Mouse (Mus musculus) MEL (cell line): ENCODE measurements around the gene Eif2ak4.

ENCODE experiments used
- CTCF ChIP-seq, 3 experiments: IDR thresholded peaks in 2 of 3; conservative IDR thresholded peaks in 1 of 3; 2 replicates each; pipeline ENCODE4 v1.5.1; 2011 to 2012; ENCODE audit warnings: low read length in 3 of 3, low read depth in 2 of 3, mild to moderate bottlenecking in 2 of 3, improper control_type of control experiment in 1 of 3, inconsistent platforms in 1 of 3, mixed read lengths in 1 of 3, moderate library complexity in 1 of 3; ENCODE audit not compliant: control insufficient read depth in 1 of 3, insufficient read depth in 1 of 3, poor library complexity in 1 of 3, severe bottlenecking in 1 of 3
- E2F4 ChIP-seq: IDR thresholded peaks from 2 replicates; pipeline ENCODE4 v1.6.1; 2011; ENCODE audit warnings: low read depth, low read length, improper control_type of control experiment, borderline replicate concordance
- GATA1 ChIP-seq: IDR thresholded peaks from 2 replicates; pipeline ENCODE4 v1.6.1; 2011; ENCODE audit warnings: low read depth, low read length, improper control_type of control experiment
- POLR2A ChIP-seq, 2 experiments: IDR thresholded peaks; 2 replicates each; pipeline ENCODE4 v1.6.1; 2011 to 2012; ENCODE audit warnings: low read length in 2 of 2, mild to moderate bottlenecking in 2 of 2, control low read depth in 1 of 2, improper control_type of control experiment in 1 of 2, low read depth in 1 of 2, moderate library complexity in 1 of 2; ENCODE audit not compliant: control insufficient read depth in 1 of 2, insufficient read depth in 1 of 2, poor library complexity in 1 of 2
- POLR2AphosphoS2 ChIP-seq: IDR thresholded peaks from 2 replicates; pipeline ENCODE4 v1.6.1; 2011; ENCODE audit warnings: low read length, improper control_type of control experiment
- POLR2AphosphoS5 ChIP-seq: IDR thresholded peaks from 2 replicates; pipeline ENCODE4 v1.6.1; 2012; ENCODE audit warnings: low read depth, borderline replicate concordance, mild to moderate bottlenecking, inconsistent platforms, low read length, moderate library complexity, mixed read lengths
- TCF12 ChIP-seq: IDR thresholded peaks from 2 replicates; pipeline ENCODE4 v1.6.1; 2014; ENCODE audit warnings: low read depth, mild to moderate bottlenecking, inconsistent platforms, low read length, improper control_type of control experiment, moderate library complexity
- UBTF ChIP-seq: IDR thresholded peaks from 2 replicates; pipeline ENCODE4 v1.6.1; 2012; ENCODE audit warnings: low read depth, mild to moderate bottlenecking, inconsistent platforms, low read length, improper control_type of control experiment, moderate library complexity, borderline replicate concordance; ENCODE audit not compliant: insufficient read depth

- no peak for TF ChIP-seq POLR2AphosphoS5
- TF ChIP-seq POLR2A (IDR thresholded peaks at IDR 0.05; ENCODE audit: control insufficient read depth in 1 of 2, insufficient read depth in 1 of 2, low read depth in 1 of 2, low read length in 2 of 2, poor library complexity in 1 of 2), result no peak
- TF ChIP-seq E2F4, result no peak
- no peak for TF ChIP-seq CTCF (IDR thresholded peaks at IDR 0.05 in 2 of 3, conservative IDR thresholded peaks at IDR 0.05 in 1 of 3; ENCODE audit: control insufficient read depth in 1 of 3, insufficient read depth in 1 of 3, low read depth in 2 of 3, low read length in 3 of 3, poor library complexity in 1 of 3, severe bottlenecking in 1 of 3)
- no peak for TF ChIP-seq GATA1
- no peak for TF ChIP-seq TCF12
- no peak for TF ChIP-seq POLR2AphosphoS2
- TF ChIP-seq UBTF, result no peak
Observed at GRCm38 (mm10) chr2:118372901-118373571, 15.4 kb upstream of the Eif2ak4 start, which contains the start of gene Gpr176.
